Mouse (Mus musculus): ENCODE measurements around the gene Jam2.

Gene Jam2

GRCm38 (mm10) chr16:84838576-84838975 is 64.7 kb downstream of the Jam2 start:
- no peak for DNase-seq (ENCODE audit: low read depth)

GRCm38 (mm10) chr16:84853492-84853891 is 79.6 kb downstream of the Jam2 start:
- DNase-seq (ENCODE audit: low read depth) = no peak

- no peak for DNase-seq (ENCODE audit: low read depth)
Observed at GRCm38 (mm10) chr16:84864656-84865055, 90.7 kb downstream of the Jam2 start.

- DNase-seq (ENCODE audit: low read depth) = no peak
Observed at GRCm38 (mm10) chr16:84873805-84874204, 99.9 kb downstream of the Jam2 start.

GRCm38 (mm10) chr16:84875012-84875717 is 101.2 kb downstream of the Jam2 start:
- no peak for DNase-seq (ENCODE audit: low read depth)
